Mouse (Mus musculus): ENCODE measurements around the gene Cdh12. TPM values are rescaled to one million over a fixed set of nuclear protein-coding genes. Genes with fewer than 3 reads are reported as not detected.
A peak's percentile ranks its signal among the peaks of the same experiment; 100 is the strongest.
"Not testable (repeated sequence)": the region's sequence is repeated elsewhere in the genome, so short reads cannot be mapped to it uniquely, and the experiment has no call there.

Cdh12 gene
- total RNA-seq (2021), result 10 to 100 TPM; 41.7 to 50.3 TPM

DNA sequence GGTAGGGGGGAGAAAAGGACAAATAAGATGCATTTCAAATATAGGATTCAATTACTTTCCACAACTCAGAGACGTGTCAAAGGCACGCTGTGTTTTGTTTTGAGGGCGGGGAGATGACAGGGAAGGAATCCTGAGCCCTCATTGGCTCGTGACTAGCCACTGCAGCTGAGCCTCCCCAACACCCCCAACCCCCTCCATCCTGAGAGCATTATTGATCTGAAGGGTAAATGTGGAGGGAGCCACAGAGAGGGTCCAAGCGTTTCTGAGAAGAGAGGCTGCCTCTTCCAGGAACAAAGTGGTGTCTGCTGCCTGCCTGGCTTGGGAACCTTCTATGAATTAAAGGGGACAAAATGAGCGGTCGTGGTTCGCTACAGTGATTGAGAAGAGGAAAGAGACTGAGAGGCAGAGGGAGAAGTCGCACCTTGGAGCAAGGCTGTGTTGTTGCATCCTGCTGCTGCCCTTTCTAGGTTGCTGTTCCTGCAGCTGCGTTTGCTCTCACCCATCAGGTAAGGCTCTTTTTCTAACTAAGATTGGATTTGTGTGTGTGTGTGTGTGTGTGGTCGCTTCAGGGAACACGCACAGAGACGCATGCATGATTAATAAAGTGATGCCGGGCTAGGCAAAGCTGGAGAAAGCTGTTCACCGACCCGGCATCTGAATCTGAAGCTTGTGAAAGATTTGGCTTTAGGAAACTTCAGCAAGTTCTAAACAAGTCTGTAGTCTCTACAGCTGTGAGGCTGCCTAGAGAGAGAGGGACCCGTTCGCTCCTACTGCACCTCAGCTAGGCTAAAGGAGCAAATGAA, at the start of gene Cdh12:
Cdh12 (plus strand) TSS at position 405 of the 803 bp plus-strand sequence.
- intact Hi-C loops (cut with DNase I), result no loop called here
- DNase-seq (ENCODE audit: low spot score in 2 of 2), result peak; percentile 38 to 80

DNA sequence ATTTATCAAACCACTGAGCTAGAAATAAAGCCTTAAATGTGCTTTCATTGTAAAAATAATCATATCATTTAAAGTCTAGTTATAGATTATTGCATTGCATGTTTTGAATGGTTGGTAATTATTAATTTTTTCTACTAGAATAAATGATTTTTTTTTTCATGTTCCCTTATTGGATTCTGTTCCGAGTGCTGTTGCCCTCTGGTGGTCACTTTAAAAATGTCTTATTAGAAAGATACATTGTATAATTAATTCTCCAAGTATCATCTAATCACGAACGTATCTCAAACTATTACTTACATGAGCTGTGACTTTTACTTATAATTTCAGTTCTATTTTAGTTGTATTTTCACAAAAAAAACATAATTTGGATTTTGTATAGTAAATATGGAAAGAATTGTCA, 45.5 kb upstream of the Cdh12 start:
- intact Hi-C loops (cut with DNase I), result loop anchor here (5.0 to 10.0 kb wide), 2 partner anchors 266 to 929 kb away; no protein-coding TSS in a partner anchor

GRCm38 (mm10) chr15:20413397-20413796, 35.7 kb upstream of the Cdh12 start:
- intact Hi-C loops (cut with DNase I), result no loop called here
- peak in 1 of 2 experiments; percentile 72 for DNase-seq (ENCODE audit: low spot score in 2 of 2)

More for the DNA sequence above, 45.5 kb upstream of the Cdh12 start:
- no peak for DNase-seq (ENCODE audit: low spot score in 2 of 2)

- intact Hi-C loops (cut with DNase I), result no loop called here
- DNase-seq (ENCODE audit: low spot score in 2 of 2), result no peak
Observed at GRCm38 (mm10) chr15:20436356-20436755, 12.7 kb upstream of the Cdh12 start.

DNA sequence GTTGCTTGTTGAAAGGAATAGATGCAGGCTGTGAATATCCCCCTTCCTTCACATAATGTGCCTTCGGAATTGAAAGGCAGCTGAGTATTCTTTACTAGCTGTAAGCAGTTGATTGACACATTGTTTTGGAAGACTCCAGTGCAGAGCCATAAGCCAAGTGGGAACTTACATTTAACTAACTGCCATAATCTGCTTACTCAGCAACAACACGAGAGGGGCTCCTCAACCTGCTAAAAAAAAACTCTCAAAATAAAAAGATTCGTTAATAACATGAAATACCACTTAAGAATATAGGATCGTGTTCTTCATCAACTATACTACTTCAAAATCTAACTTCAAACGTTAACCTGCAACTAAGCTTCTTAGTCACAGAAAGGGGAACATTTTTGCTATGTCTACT, 1.5 kb downstream of the Cdh12 start:
- peak in 1 of 2 experiments; percentile 28 for DNase-seq (ENCODE audit: low spot score in 2 of 2)
- intact Hi-C loops (cut with DNase I), result loop anchor here (10.0 kb wide), 1 partner anchor 94 kb away; no protein-coding TSS in a partner anchor

- intact Hi-C loops (cut with DNase I), result loop anchor here (10.0 kb wide), 1 partner anchor 86 kb away; no protein-coding TSS in a partner anchor
- no peak for DNase-seq (ENCODE audit: low spot score in 2 of 2)
Observed at GRCm38 (mm10) chr15:20458508-20458907, 9.4 kb downstream of the Cdh12 start.

DNA sequence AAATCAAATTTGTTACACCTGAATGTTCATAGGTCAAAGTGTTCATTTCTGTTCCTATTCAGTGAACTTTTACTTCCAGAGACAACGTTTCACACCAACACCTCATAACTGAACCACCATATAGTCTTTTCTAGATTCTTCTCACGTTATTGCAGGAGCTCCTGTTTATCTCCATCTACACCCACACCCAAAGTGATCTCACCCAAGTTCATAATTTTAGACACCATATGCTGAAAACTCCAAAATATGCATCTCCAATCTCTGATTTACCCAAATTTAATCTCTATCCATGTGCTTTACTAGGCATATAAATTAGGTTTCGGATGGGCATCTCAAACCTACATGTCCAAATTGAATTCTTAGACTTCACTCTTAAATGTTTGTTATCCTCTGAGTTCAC, 13.4 kb downstream of the Cdh12 start:
- intact Hi-C loops (cut with DNase I), result no loop called here
- peak in 1 of 2 experiments; percentile 74 for DNase-seq (ENCODE audit: low spot score in 2 of 2)

GRCm38 (mm10) chr15:20463601-20464000, 14.5 kb downstream of the Cdh12 start:
- peak in 1 of 2 experiments; percentile 12 for DNase-seq (ENCODE audit: low spot score in 2 of 2)
- intact Hi-C loops (cut with DNase I), result no loop called here

DNA sequence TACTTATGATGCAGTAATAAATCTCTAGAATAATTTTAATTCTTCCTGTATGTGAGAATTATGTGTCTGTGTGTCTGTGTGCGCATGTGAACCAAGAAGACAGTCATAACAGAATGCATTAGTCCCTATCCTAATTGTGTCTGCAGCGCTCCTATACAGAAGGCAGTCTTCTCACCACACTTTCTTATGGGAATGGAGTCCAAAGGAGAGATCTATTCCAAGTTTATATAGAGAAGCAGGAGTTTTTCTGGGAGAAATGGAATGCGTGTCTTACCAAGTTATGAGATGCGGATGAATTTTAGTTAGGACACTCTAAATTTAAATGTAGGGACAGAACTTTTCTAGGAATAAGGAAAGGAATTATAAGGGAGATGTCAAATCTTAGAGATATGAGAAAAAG, 101.9 kb downstream of the Cdh12 start:
- DNase-seq (ENCODE audit: low spot score in 2 of 2), result peak in 1 of 2 experiments; percentile 53
- intact Hi-C loops (cut with DNase I), result no loop called here

DNA sequence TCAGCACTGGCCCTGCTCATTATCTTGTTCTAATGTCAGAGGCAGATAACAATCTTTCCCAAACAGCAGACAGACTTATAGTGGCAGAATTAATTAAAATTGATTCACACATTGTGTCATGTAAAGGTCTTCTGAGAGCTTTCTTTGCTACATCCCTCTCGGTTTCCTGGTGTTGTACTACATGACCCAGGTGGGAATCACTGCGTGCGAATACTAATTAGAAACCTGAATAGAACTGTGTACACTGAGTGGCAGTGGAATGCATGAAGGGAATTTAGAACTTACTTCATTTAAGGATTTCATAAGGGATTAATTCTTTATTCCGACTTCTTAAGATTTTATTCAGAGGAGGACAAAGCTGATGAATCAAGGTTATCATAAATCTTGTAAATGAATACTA, 121.9 kb downstream of the Cdh12 start:
- no peak for DNase-seq (ENCODE audit: low spot score in 2 of 2)
- intact Hi-C loops (cut with DNase I), result no loop called here

DNA sequence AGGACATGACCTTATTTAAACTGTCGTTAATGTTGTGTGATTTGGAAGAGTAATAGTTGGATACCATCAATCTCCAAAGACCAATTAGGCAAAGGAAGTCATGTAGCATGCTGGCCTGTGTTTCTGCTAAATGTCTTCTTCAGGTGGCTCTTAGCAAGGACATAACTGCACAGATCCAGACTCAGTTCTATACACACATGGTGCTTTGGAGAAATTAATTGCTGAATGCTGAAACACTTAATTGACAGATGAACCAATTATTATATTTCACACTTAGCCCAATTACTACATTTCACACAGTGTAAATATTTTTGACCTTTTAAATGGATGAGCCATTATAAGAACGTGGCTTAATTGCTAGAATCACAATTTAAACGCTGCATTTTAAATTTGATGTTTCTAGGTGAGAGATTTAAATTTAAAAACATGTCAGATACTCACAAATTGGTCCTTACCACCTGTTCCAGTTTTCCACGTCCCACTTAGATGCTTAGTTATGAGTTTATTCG, 133.6 kb downstream of the Cdh12 start:
- DNase-seq (ENCODE audit: low spot score in 2 of 2), result no peak
- intact Hi-C loops (cut with DNase I), result no loop called here

DNA sequence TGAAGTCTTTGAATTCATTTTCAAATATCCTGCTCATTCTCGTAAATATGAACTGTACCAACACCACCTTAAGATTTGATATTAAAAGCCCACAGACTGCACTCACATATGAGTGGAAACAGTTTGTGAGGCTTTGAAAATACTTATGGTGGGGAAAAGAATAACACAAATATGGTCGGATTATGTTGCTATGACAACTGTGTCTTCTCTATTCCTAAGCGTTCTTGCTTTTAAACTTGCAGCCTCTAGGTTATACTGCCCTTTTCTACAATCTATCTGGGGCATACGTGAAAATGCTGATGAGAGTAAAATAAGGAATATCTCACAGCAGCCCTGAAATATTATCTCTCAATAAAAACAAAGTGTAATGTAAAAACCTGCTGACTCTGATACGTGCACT, 142.5 kb downstream of the Cdh12 start:
- no peak for DNase-seq (ENCODE audit: low spot score in 2 of 2)
- intact Hi-C loops (cut with DNase I), result no loop called here

GRCm38 (mm10) chr15:20605751-20606150, 156.7 kb downstream of the Cdh12 start:
- intact Hi-C loops (cut with DNase I), result not testable (repeated sequence)
- DNase-seq (ENCODE audit: low spot score in 2 of 2), result peak in 1 of 2 experiments; percentile 19

DNA sequence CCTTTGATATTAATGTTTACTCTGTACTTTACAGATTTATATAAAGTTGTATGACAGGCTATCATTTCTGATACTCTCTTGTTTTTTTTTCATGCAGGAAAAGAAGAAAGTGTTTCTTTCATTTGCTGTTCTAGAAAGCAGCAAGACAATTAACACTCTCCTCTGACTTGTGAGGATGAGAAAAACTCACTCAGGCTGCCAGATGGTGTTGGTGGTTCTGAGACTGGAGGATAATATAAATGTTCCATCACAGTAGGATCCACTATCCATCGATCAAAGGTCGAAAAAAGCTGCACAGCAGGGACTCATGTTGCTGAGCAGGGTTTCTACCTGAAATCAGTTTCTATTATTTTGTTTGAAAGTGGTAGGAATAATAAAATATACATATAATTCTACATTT, 185.5 kb downstream of the Cdh12 start:
- intact Hi-C loops (cut with DNase I), result no loop called here
- DNase-seq (ENCODE audit: low spot score in 2 of 2), result peak; percentile 13 to 62

GRCm38 (mm10) chr15:20639155-20639554, 190.1 kb downstream of the Cdh12 start:
- intact Hi-C loops (cut with DNase I), result no loop called here
- no peak for DNase-seq (ENCODE audit: low spot score in 2 of 2)

GRCm38 (mm10) chr15:20642905-20643414, 193.9 kb downstream of the Cdh12 start:
- no peak for DNase-seq (ENCODE audit: low spot score in 2 of 2)
- intact Hi-C loops (cut with DNase I), result no loop called here

- intact Hi-C loops (cut with DNase I), result no loop called here
- peak in 1 of 2 experiments; percentile 59 for DNase-seq (ENCODE audit: low spot score in 2 of 2)
Observed at GRCm38 (mm10) chr15:20660221-20660620, 211.2 kb downstream of the Cdh12 start.

DNA sequence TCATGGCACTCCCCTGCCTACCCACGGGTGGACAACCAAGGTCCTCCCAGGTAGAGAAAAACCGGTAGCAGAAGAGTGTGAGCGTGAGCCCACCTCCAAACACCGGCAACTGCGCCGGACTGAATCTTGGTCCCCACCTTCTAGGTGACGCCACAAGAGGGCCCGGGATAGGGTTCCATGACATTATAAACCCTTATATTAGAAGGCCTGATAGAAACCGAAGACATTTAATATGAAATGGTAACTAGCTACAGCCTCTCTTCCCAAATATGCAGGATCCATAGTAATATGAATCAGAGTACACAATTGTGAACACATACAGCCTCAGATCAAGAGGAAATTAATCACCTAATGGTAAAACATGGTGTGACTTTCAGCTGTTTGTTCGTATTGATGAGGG, 217.6 kb downstream of the Cdh12 start, which contains the start of gene Acot10:
Acot10 (minus strand) TSS at position 101 of the 400 bp plus-strand sequence.
- intact Hi-C loops (cut with DNase I), result no loop called here
- DNase-seq (ENCODE audit: low spot score in 2 of 2), result no peak

- DNase-seq (ENCODE audit: low spot score in 2 of 2), result no peak
- intact Hi-C loops (cut with DNase I), result no loop called here
Observed at GRCm38 (mm10) chr15:20667350-20667749, 218.3 kb downstream of the Cdh12 start.

DNA sequence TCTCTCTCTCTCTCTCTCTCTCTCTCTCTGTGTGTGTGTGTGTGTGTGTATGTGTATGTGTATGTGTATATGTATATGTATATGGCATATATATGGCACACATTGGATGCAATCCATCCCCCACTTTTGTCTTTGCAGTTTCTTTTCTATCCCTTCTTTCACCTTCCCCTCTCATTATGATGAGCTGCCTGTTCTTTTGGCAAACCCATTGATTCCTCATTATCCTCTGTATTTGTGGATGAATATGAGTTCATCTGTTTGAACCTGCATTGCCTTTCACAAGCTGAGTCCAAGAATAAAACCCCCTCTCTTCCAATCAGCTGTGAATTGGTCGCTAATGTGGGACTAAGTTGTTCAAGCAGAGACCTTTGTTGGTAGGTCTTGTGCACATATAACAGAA, 218.9 kb downstream of the Cdh12 start:
- DNase-seq (ENCODE audit: low spot score in 2 of 2), result no peak
- intact Hi-C loops (cut with DNase I), result no loop called here

GRCm38 (mm10) chr15:20669507-20669906, 220.4 kb downstream of the Cdh12 start:
- DNase-seq (ENCODE audit: low spot score in 2 of 2); intact Hi-C loops (cut with DNase I): not testable (repeated sequence)
